Mouse (Mus musculus): ENCODE measurements around the gene Rtl9. TPM values are rescaled to one million over a fixed set of nuclear protein-coding genes. Genes with fewer than 3 reads are reported as not detected.

The Rtl9 gene
- polyA plus RNA-seq, 1 experiment from 2014 or later, result 0.27 TPM

GRCm38 (mm10) chrX:143088225-143088624 lies 11.2 kb upstream of the Rtl9 start:
- Histone ChIP-seq H3K27ac (replicated peaks) (no peak overlapping the region), H3K4me1 (no peaks in the 10 kb centered on the region), H3K4me3 (no peak overlapping the region), H3K9me3 (no peaks in the 10 kb centered on the region), H3K27me3 (replicated peaks; ENCODE audit: low read depth, poor library complexity, severe bottlenecking) (peaks cover 91% of the 10 kb centered on the region), H3K36me3 (replicated peaks) (no peaks in the 10 kb centered on the region)
- WGBS, result 65% methylated on average over 7 of the region's 7 CpGs
- no peak for DNase-seq (ENCODE audit: low spot score)

GRCm38 (mm10) chrX:143090904-143091588 lies 8.3 kb upstream of the Rtl9 start:
- no peak for DNase-seq (ENCODE audit: low spot score)
- Histone ChIP-seq H3K4me3 (no peak overlapping the region), H3K27ac (replicated peaks) (no peak overlapping the region), H3K9me3 (no peaks in the 10 kb centered on the region), H3K36me3 (replicated peaks) (no peaks in the 10 kb centered on the region), H3K27me3 (replicated peaks; ENCODE audit: low read depth, poor library complexity, severe bottlenecking) (peaks cover 93% of the 10 kb centered on the region), H3K4me1 (no peaks in the 10 kb centered on the region)
- 73% methylated on average over 6 of the region's 6 CpGs for WGBS

GRCm38 (mm10) chrX:143097551-143097950 lies 1.8 kb upstream of the Rtl9 start:
- WGBS, result 70% methylated on average over 6 of the region's 6 CpGs
- no peaks in the 10 kb centered on the region for H3K4me1 ChIP-seq
- peaks cover 84% of the 10 kb centered on the region for H3K27me3 ChIP-seq (replicated peaks; ENCODE audit: low read depth, poor library complexity, severe bottlenecking)
- no peak overlapping the region for H3K4me3 ChIP-seq
- H3K36me3 ChIP-seq (replicated peaks), result no peaks in the 10 kb centered on the region
- no peaks in the 10 kb centered on the region for H3K9me3 ChIP-seq
- H3K27ac ChIP-seq (replicated peaks), result no peak overlapping the region
- DNase-seq (ENCODE audit: low spot score), result no peak

GRCm38 (mm10) chrX:143103146-143103545 lies 3.8 kb downstream of the Rtl9 start:
- Histone ChIP-seq H3K27me3 (replicated peaks; ENCODE audit: low read depth, poor library complexity, severe bottlenecking) (peaks cover 43% of the 10 kb centered on the region), H3K4me3 (no peak overlapping the region)
- WGBS, result 92% methylated on average over 5 of the region's 5 CpGs

GRCm38 (mm10) chrX:143105866-143106265 lies 6.5 kb downstream of the Rtl9 start:
- Histone ChIP-seq H3K9me3 (no peaks in the 10 kb centered on the region), H3K27me3 (replicated peaks; ENCODE audit: low read depth, poor library complexity, severe bottlenecking) (peaks cover 28% of the 10 kb centered on the region; the same call in 1 of the 2 replicates), H3K4me1 (no peaks in the 10 kb centered on the region), H3K4me3 (no peak overlapping the region), H3K36me3 (replicated peaks) (no peaks in the 10 kb centered on the region), H3K27ac (replicated peaks) (no peak overlapping the region)
- 89% methylated on average over 1 of the region's 1 CpGs for WGBS
- DNase-seq (ENCODE audit: low spot score), result no peak

More at GRCm38 (mm10) chrX:143103146-143103545, 3.8 kb downstream of the Rtl9 start:
- Histone ChIP-seq H3K9me3 (no peaks in the 10 kb centered on the region), H3K4me1 (no peaks in the 10 kb centered on the region), H3K27ac (replicated peaks) (no peak overlapping the region), H3K36me3 (replicated peaks) (no peaks in the 10 kb centered on the region)
- no peak for DNase-seq (ENCODE audit: low spot score)

GRCm38 (mm10) chrX:143112546-143112945 lies 13.2 kb downstream of the Rtl9 start:
- DNase-seq (ENCODE audit: low spot score), result no peak
- Histone ChIP-seq H3K4me3 (no peak overlapping the region), H3K27ac (replicated peaks) (no peak overlapping the region), H3K27me3 (replicated peaks; ENCODE audit: low read depth, poor library complexity, severe bottlenecking) (peaks cover 30% of the 10 kb centered on the region), H3K36me3 (replicated peaks) (no peaks in the 10 kb centered on the region), H3K4me1 (no peaks in the 10 kb centered on the region), H3K9me3 (no peaks in the 10 kb centered on the region)

Other genes starting within 250 kb of the Rtl9 start
- 10.6 and 11.9 TPM in 2 replicates for gene Ammecr1, start 132.9 kb upstream of the Rtl9 start, polyA plus RNA-seq (2016; fragmentation: Nextera tagmentation; extraction: Ambion mirVana)